Mouse (Mus musculus) olfactory bulb, adult 2 months (tissue): Measurements from ENCODE around the gene Ddx17.

ENCODE experiments used
- CTCF ChIP-seq: fragments of 200-500 bp; IDR thresholded peaks from 2 replicates; pipeline ENCODE4 v1.5.1; 2012; ENCODE audit warnings: low read depth, mild to moderate bottlenecking, low read length, moderate library complexity; ENCODE audit not compliant: insufficient read depth
- POLR2A ChIP-seq: fragments of 200-500 bp; IDR thresholded peaks from 2 replicates; pipeline ENCODE4 v1.6.1; 2012; ENCODE audit warnings: mild to moderate bottlenecking, low read depth, low read length, moderate library complexity; ENCODE audit not compliant: insufficient read depth

DNA sequence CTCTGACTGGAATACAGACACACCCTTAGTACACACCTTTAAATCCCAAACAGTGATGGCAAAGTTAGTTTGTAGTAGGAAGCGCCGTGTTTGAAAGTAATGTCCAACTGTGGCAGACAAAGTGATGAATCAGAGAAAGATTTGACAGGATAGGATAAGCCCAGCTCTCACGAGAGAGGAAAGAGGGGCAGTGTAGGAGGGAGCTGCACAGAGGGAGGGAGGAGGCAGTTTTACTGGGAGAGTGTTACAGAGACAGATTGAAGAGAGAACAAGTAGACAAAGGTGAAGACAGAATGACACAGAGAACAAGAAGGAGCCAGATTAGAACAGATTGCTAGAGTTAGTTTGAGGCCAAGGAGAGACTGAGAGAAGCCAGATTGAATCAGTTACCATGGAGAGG lies 13.1 kb upstream of the Ddx17 start:
- TF ChIP-seq CTCF (no peak), POLR2A (no peak)
